8 mouse cellular contexts compared by ENCODE assay signal in the genomic region with DNA sequence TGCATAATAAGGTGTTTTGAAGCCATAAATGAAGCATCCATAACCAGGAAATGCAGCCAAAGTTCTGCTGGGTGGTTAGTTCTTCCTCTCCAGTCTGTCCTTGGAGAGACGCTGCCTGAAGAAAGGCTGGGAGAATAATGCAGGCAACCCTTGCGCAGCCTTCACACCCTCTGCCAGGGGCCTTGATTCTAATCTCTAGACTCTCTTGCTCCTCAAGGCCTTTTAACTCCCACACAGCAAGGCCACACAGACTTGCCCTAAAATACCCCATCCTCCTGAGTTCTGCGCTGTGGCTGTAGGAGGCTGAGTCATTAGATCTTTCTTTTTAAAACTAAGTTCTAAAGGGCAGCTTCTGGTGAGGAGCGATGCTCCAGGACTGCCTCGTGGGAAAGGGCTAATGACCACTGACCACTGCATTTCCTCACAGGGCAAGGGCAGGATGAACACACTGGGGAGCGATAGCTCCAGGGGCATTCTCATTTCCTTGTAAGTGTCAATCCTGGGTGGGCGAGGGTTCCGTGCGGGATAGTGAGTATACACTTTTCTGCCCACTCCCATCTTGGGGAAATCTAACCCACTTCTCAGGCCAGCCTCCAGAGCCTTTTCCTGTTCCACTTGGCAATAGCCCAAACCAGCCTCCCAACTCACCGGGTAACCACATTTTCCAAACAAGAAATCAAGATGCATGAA. TPM values are rescaled to one million over a fixed set of nuclear protein-coding genes. Genes with fewer than 3 reads are reported as not detected.
A peak's percentile ranks its signal among the peaks of the same experiment; 100 is the strongest.
DNase-seq lines count a peak whose midpoint lies in the region; ATAC-seq lines count a peak whose summit lies in the region.

No protein-coding gene starts in this region.

- H3K9me3 ChIP-seq in forebrain, embryonic 15.5 days, result no peaks in the 10 kb centered on the region
- H3K9me3 ChIP-seq in forebrain, embryonic 16.5 days (ENCODE audit: control insufficient read depth, low read length), result no peaks in the 10 kb centered on the region
- no peaks in the 10 kb centered on the region for H3K9me3 ChIP-seq in heart, embryonic 12.5 days (replicated peaks)
- no peaks in the 10 kb centered on the region for H3K9me3 ChIP-seq in limb, embryonic 12.5 days
- H3K9me3 ChIP-seq in stomach, embryonic 16.5 days (replicated peaks; ENCODE audit: control insufficient read depth, low read length), result no peaks in the 10 kb centered on the region

- 81% methylated on average over 10 of the region's 10 CpGs for WGBS in forebrain, embryonic 15.5 days
- 82% methylated on average over 10 of the region's 10 CpGs for WGBS in forebrain, embryonic 16.5 days
- WGBS in heart, embryonic 12.5 days, result 46% methylated on average over 10 of the region's 10 CpGs
- 68% methylated on average over 10 of the region's 10 CpGs for WGBS in limb, embryonic 12.5 days
- WGBS in stomach, embryonic 16.5 days, result 59% methylated on average over 10 of the region's 10 CpGs

- H3K9ac ChIP-seq in forebrain, embryonic 15.5 days (replicated peaks), result no peak overlapping the region
- no peak overlapping the region for H3K9ac ChIP-seq in forebrain, embryonic 16.5 days (replicated peaks; ENCODE audit: low read depth, low read length)
- H3K9ac ChIP-seq in heart, embryonic 12.5 days, result no peak overlapping the region
- H3K9ac ChIP-seq in limb, embryonic 12.5 days (replicated peaks), result no peak overlapping the region
- H3K9ac ChIP-seq in stomach, embryonic 16.5 days (ENCODE audit: low read length), result 0 out of 2 replicates have a peak overlapping the region, but pooled peaks have one; percentile 18

- H3K4me1 ChIP-seq in forebrain, embryonic 15.5 days, result peaks cover 23% of the 10 kb centered on the region
- H3K4me1 ChIP-seq in forebrain, embryonic 16.5 days (replicated peaks; ENCODE audit: control insufficient read depth, insufficient read depth, low read length), result peaks cover 28% of the 10 kb centered on the region
- H3K4me1 ChIP-seq in heart, embryonic 12.5 days (replicated peaks), result peaks cover 36% of the 10 kb centered on the region
- peaks cover 45% of the 10 kb centered on the region for H3K4me1 ChIP-seq in limb, embryonic 12.5 days (replicated peaks)
- H3K4me1 ChIP-seq in stomach, embryonic 16.5 days (ENCODE audit: control insufficient read depth, insufficient read depth, low read length), result peaks cover 36% of the 10 kb centered on the region

- peak overlapping the region; percentile 0; the same call in 1 of the 2 replicates for H3K27ac ChIP-seq in forebrain, embryonic 15.5 days (replicated peaks)
- no peak overlapping the region for H3K27ac ChIP-seq in forebrain, embryonic 16.5 days (ENCODE audit: low read length)
- peak overlapping the region; percentile 64 for H3K27ac ChIP-seq in heart, embryonic 12.5 days (ENCODE audit: poor library complexity, severe bottlenecking)
- peak overlapping the region; percentile 4; the same call in 1 of the 2 replicates for H3K27ac ChIP-seq in limb, embryonic 12.5 days
- H3K27ac ChIP-seq in stomach, embryonic 16.5 days (ENCODE audit: low read length), result peak overlapping the region; percentile 73

- no peak overlapping the region for H3K4me2 ChIP-seq in forebrain, embryonic 15.5 days (replicated peaks)
- H3K4me2 ChIP-seq in forebrain, embryonic 16.5 days (ENCODE audit: low read length), result no peak overlapping the region
- H3K4me2 ChIP-seq in heart, embryonic 12.5 days, result no peak overlapping the region
- no peak overlapping the region for H3K4me2 ChIP-seq in limb, embryonic 12.5 days
- peak overlapping the region; percentile 85 for H3K4me2 ChIP-seq in stomach, embryonic 16.5 days (ENCODE audit: low read depth, low read length)

- H3K27me3 ChIP-seq in forebrain, embryonic 15.5 days, result no peaks in the 10 kb centered on the region
- H3K27me3 ChIP-seq in forebrain, embryonic 16.5 days (replicated peaks; ENCODE audit: control insufficient read depth, insufficient read depth, low read length), result no peaks in the 10 kb centered on the region
- H3K27me3 ChIP-seq in heart, embryonic 12.5 days (replicated peaks), result no peaks in the 10 kb centered on the region
- H3K27me3 ChIP-seq in limb, embryonic 12.5 days, result no peaks in the 10 kb centered on the region
- no peaks in the 10 kb centered on the region for H3K27me3 ChIP-seq in stomach, embryonic 16.5 days (ENCODE audit: control insufficient read depth, insufficient read depth, low read length)

- peak; percentile 83 for DNase-seq in adipocyte (ENCODE audit: low spot score)
- no peak for DNase-seq in B cell, adult 2 months
- DNase-seq in spleen, adult 18-20 months, result no peak

- no peak overlapping the region for H3K4me3 ChIP-seq in forebrain, embryonic 15.5 days
- H3K4me3 ChIP-seq in forebrain, embryonic 16.5 days (replicated peaks; ENCODE audit: low read length), result no peak overlapping the region
- H3K4me3 ChIP-seq in heart, embryonic 12.5 days, result no peak overlapping the region
- no peak overlapping the region for H3K4me3 ChIP-seq in limb, embryonic 12.5 days (replicated peaks)
- H3K4me3 ChIP-seq in stomach, embryonic 16.5 days (replicated peaks; ENCODE audit: low read length), result no peak overlapping the region

- H3K36me3 ChIP-seq in forebrain, embryonic 15.5 days, result no peaks in the 10 kb centered on the region
- H3K36me3 ChIP-seq in forebrain, embryonic 16.5 days (ENCODE audit: control insufficient read depth, insufficient read depth), result no peaks in the 10 kb centered on the region
- H3K36me3 ChIP-seq in heart, embryonic 12.5 days, result no peaks in the 10 kb centered on the region
- H3K36me3 ChIP-seq in limb, embryonic 12.5 days, result no peaks in the 10 kb centered on the region
- no peaks in the 10 kb centered on the region for H3K36me3 ChIP-seq in stomach, embryonic 16.5 days (ENCODE audit: control insufficient read depth, insufficient read depth, low read length)

- ATAC-seq in forebrain, embryonic 15.5 days (replicated peaks), result no peak
- no peak for ATAC-seq in forebrain, embryonic 16.5 days
- ATAC-seq in heart, embryonic 12.5 days (ENCODE audit: insufficient number of reproducible peaks, low FRiP score), result no peak
- ATAC-seq in limb, embryonic 12.5 days (ENCODE audit: insufficient number of reproducible peaks, insufficient read depth, low FRiP score, low TSS enrichment, low read depth), result no peak
- no peak for ATAC-seq in stomach, embryonic 16.5 days (ENCODE audit: insufficient read depth, low FRiP score)

RNA-seq across cellular contexts. Expression of gene Ptp4a2, which starts 7.6 kb away (rescaled TPM):
- 315 and 320 TPM in 2 replicates for polyA plus RNA-seq in forebrain, embryonic 15.5 days (2015; fragmentation: Nextera tagmentation; extraction: Ambion mirVana)
- 278 and 316 TPM in 2 replicates for polyA plus RNA-seq in forebrain, embryonic 16.5 days (2015; fragmentation: Nextera tagmentation; extraction: Ambion mirVana)
- 372 and 428 TPM in 2 replicates for polyA plus RNA-seq in heart, embryonic 12.5 days (2016; fragmentation: Nextera tagmentation; extraction: Ambion mirVana)
- polyA plus RNA-seq in limb, embryonic 12.5 days (2016; fragmentation: Nextera tagmentation; extraction: Ambion mirVana), result 327 and 335 TPM in 2 replicates
- 277 and 329 TPM in 2 replicates for polyA plus RNA-seq in stomach, embryonic 16.5 days (2015; fragmentation: Nextera tagmentation; extraction: Ambion mirVana)
